Mouse (Mus musculus) heart, embryonic 13.5 days (tissue): ENCODE measurements around the gene RPS10-NUDT3. TPM values are rescaled to one million over a fixed set of nuclear protein-coding genes. Genes with fewer than 3 reads are reported as not detected.

Experiments used
- ATAC-seq: fragments of 200-750 bp; cut with Nextera tagmentation; 2 replicates; pipeline ENCODE4 v1.8.0; 2017; ENCODE audit warnings: moderate TSS enrichment; ENCODE audit not compliant: insufficient number of reproducible peaks, low FRiP score, low TSS enrichment; ENCODE audit errors: extremely low read depth
- H3K27ac ChIP-seq: fragments of 300-500 bp; sonication (generic); replicated peaks from 2 replicates; pipeline ENCODE4 v1.5.1; 2015; ENCODE audit warnings: moderate library complexity, mild to moderate bottlenecking, inconsistent platforms
- H3K27me3 ChIP-seq: fragments of 300-500 bp; sonication (generic); replicated peaks from 2 replicates; pipeline ENCODE4 v1.6.1; 2015; ENCODE audit warnings: mild to moderate bottlenecking, inconsistent platforms
- H3K36me3 ChIP-seq: fragments of 300-500 bp; sonication (generic); 2 replicates; pipeline ENCODE4 v1.6.1; 2015; ENCODE audit warnings: mild to moderate bottlenecking, inconsistent platforms
- H3K4me1 ChIP-seq: fragments of 300-500 bp; sonication (generic); 2 replicates; pipeline ENCODE4 v1.6.1; 2015; ENCODE audit warnings: inconsistent platforms
- H3K4me2 ChIP-seq: fragments of 300-500 bp; sonication (generic); 2 replicates; pipeline ENCODE4 v1.6.1; 2015; ENCODE audit warnings: inconsistent platforms, mild to moderate bottlenecking, moderate library complexity
- H3K4me3 ChIP-seq: fragments of 300-500 bp; sonication (generic); 2 replicates; pipeline ENCODE4 v1.5.1; 2015; ENCODE audit warnings: moderate library complexity, mild to moderate bottlenecking, inconsistent platforms
- H3K9ac ChIP-seq: fragments of 300-500 bp; sonication (generic); 2 replicates; pipeline ENCODE4 v1.6.1; 2015; ENCODE audit warnings: inconsistent platforms, mild to moderate bottlenecking, moderate library complexity
- H3K9me3 ChIP-seq: fragments of 300-500 bp; sonication (generic); 2 replicates; pipeline ENCODE4 v1.6.1; 2016; ENCODE audit warnings: inconsistent platforms
- WGBS: fragments of 180-500 bp; shearing (Covaris S2); methylation state at CpG from one replicate; pipeline ENCODE4 v1.1.7; 2015; ENCODE audit warnings: mixed read lengths; 5-methylcytosine and 5-hydroxymethylcytosine counted together
- polyA plus RNA-seq: library from polyadenylated mRNA; unstranded; fragments of >200 nt; fragmentation: Nextera tagmentation; extraction: Ambion mirVana; gene quantifications from 2 replicates; pipeline ENCODE4 v1.2.1, GENCODE M21; 2015

The RPS10-NUDT3 gene
- polyA plus RNA-seq, 1 experiment from 2014 or later, result not detected

- peaks cover 22% of the 10 kb centered on the region for H3K4me1 ChIP-seq
- no peak for ATAC-seq
- H3K27me3 ChIP-seq, result peaks cover 14% of the 10 kb centered on the region; the same call in 1 of the 2 replicates
- no peak overlapping the region for H3K4me2 ChIP-seq
- no peaks in the 10 kb centered on the region for H3K9me3 ChIP-seq
- 51% methylated on average over 9 of the region's 9 CpGs for WGBS
- H3K27ac ChIP-seq, result no peak overlapping the region
- H3K9ac ChIP-seq, result no peak overlapping the region
- no peak overlapping the region for H3K4me3 ChIP-seq
- no peaks in the 10 kb centered on the region for H3K36me3 ChIP-seq
Measured at GRCm38 (mm10) chr17:27547253-27547868, 87.7 kb downstream of the RPS10-NUDT3 start.

- no peak overlapping the region for H3K27ac ChIP-seq
- WGBS, result 58% methylated on average over 7 of the region's 7 CpGs
- H3K9ac ChIP-seq, result no peak overlapping the region
Measured at GRCm38 (mm10) chr17:27546574-27547085, 88.4 kb downstream of the RPS10-NUDT3 start.

GRCm38 (mm10) chr17:27545991-27546390, 89.0 kb downstream of the RPS10-NUDT3 start:
- Histone ChIP-seq H3K4me3 (no peak overlapping the region), H3K4me2 (no peak overlapping the region), H3K27ac (no peak overlapping the region), H3K9ac (no peak overlapping the region), H3K9me3 (no peaks in the 10 kb centered on the region), H3K36me3 (no peaks in the 10 kb centered on the region), H3K27me3 (peaks cover 14% of the 10 kb centered on the region; the same call in 1 of the 2 replicates), H3K4me1 (peaks cover 22% of the 10 kb centered on the region)
- ATAC-seq, result no peak
- 41% methylated on average over 12 of the region's 12 CpGs for WGBS

More at GRCm38 (mm10) chr17:27546574-27547085, 88.4 kb downstream of the RPS10-NUDT3 start:
- no peak overlapping the region for H3K4me3 ChIP-seq
- peaks cover 22% of the 10 kb centered on the region for H3K4me1 ChIP-seq
- H3K36me3 ChIP-seq, result no peaks in the 10 kb centered on the region
- H3K4me2 ChIP-seq, result no peak overlapping the region
- peaks cover 14% of the 10 kb centered on the region; the same call in 1 of the 2 replicates for H3K27me3 ChIP-seq
- H3K9me3 ChIP-seq, result no peaks in the 10 kb centered on the region
- no peak for ATAC-seq

- H3K4me1 ChIP-seq, result peaks cover 20% of the 10 kb centered on the region
- no peak for ATAC-seq
- peak overlapping the region; percentile 10; the same call in 1 of the 2 replicates for H3K9ac ChIP-seq
- 79% methylated on average over 11 of the region's 11 CpGs for WGBS
- no peak overlapping the region for H3K4me2 ChIP-seq
- no peak overlapping the region for H3K4me3 ChIP-seq
- H3K9me3 ChIP-seq, result no peaks in the 10 kb centered on the region
- no peak overlapping the region for H3K27ac ChIP-seq
- no peaks in the 10 kb centered on the region for H3K36me3 ChIP-seq
- H3K27me3 ChIP-seq, result peaks cover 14% of the 10 kb centered on the region; the same call in 1 of the 2 replicates
Measured at GRCm38 (mm10) chr17:27544551-27544950, 90.5 kb downstream of the RPS10-NUDT3 start.

GRCm38 (mm10) chr17:27541984-27542383, 93.0 kb downstream of the RPS10-NUDT3 start:
- Histone ChIP-seq H3K27me3 (peaks cover 14% of the 10 kb centered on the region; the same call in 1 of the 2 replicates), H3K36me3 (no peaks in the 10 kb centered on the region), H3K9ac (no peak overlapping the region), H3K9me3 (no peaks in the 10 kb centered on the region), H3K4me3 (no peak overlapping the region), H3K4me1 (0 out of 2 replicates have a peak, but pooled peaks cover 5% of the 10 kb centered on the region), H3K4me2 (no peak overlapping the region), H3K27ac (no peak overlapping the region)
- 67% methylated on average over 3 of the region's 3 CpGs for WGBS
- ATAC-seq, result no peak

- WGBS, result 73% methylated on average over 2 of the region's 2 CpGs
Measured at GRCm38 (mm10) chr17:27541261-27541660, 93.8 kb downstream of the RPS10-NUDT3 start.

GRCm38 (mm10) chr17:27534718-27535117, 100.3 kb downstream of the RPS10-NUDT3 start:
- Histone ChIP-seq H3K36me3 (no peaks in the 10 kb centered on the region), H3K4me2 (no peak overlapping the region), H3K4me3 (no peak overlapping the region), H3K4me1 (peaks cover 3% of the 10 kb centered on the region), H3K9me3 (no peaks in the 10 kb centered on the region), H3K9ac (no peak overlapping the region), H3K27me3 (no peaks in the 10 kb centered on the region), H3K27ac (no peak overlapping the region)
- peak; percentile 37; the same call in 1 of the 2 replicates for ATAC-seq
- WGBS, result 6% methylated on average over 10 of the region's 10 CpGs

More at GRCm38 (mm10) chr17:27541261-27541660, 93.8 kb downstream of the RPS10-NUDT3 start:
- H3K9ac ChIP-seq, result no peak overlapping the region
- no peak overlapping the region for H3K4me3 ChIP-seq
- 0 out of 2 replicates have a peak, but pooled peaks cover 5% of the 10 kb centered on the region for H3K4me1 ChIP-seq
- no peaks in the 10 kb centered on the region for H3K36me3 ChIP-seq
- no peaks in the 10 kb centered on the region for H3K9me3 ChIP-seq
- no peak for ATAC-seq
- H3K4me2 ChIP-seq, result no peak overlapping the region
- H3K27ac ChIP-seq, result no peak overlapping the region
- H3K27me3 ChIP-seq, result peaks cover 9% of the 10 kb centered on the region; the same call in 1 of the 2 replicates

GRCm38 (mm10) chr17:27533354-27533753, 101.7 kb downstream of the RPS10-NUDT3 start:
- H3K27ac ChIP-seq, result no peak overlapping the region
- H3K27me3 ChIP-seq, result no peaks in the 10 kb centered on the region
- H3K9ac ChIP-seq, result no peak overlapping the region
- no peak for ATAC-seq
- no peaks in the 10 kb centered on the region for H3K36me3 ChIP-seq
- H3K4me1 ChIP-seq, result peaks cover 3% of the 10 kb centered on the region
- no peak overlapping the region for H3K4me2 ChIP-seq
- 81% methylated on average over 3 of the region's 3 CpGs for WGBS
- H3K4me3 ChIP-seq, result no peak overlapping the region
- H3K9me3 ChIP-seq, result no peaks in the 10 kb centered on the region

- WGBS, result 78% methylated on average over 8 of the region's 8 CpGs
- 0 out of 2 replicates have a peak overlapping the region, but pooled peaks have one; percentile 28 for H3K27ac ChIP-seq
- ATAC-seq, result no peak
Measured at GRCm38 (mm10) chr17:27532095-27532494, 102.9 kb downstream of the RPS10-NUDT3 start.

More at GRCm38 (mm10) chr17:27532095-27532494, 102.9 kb downstream of the RPS10-NUDT3 start:
- Histone ChIP-seq H3K9me3 (no peaks in the 10 kb centered on the region), H3K4me1 (peaks cover 3% of the 10 kb centered on the region), H3K9ac (no peak overlapping the region), H3K36me3 (no peaks in the 10 kb centered on the region), H3K27me3 (no peaks in the 10 kb centered on the region), H3K4me3 (no peak overlapping the region), H3K4me2 (no peak overlapping the region)
